Mouse (Mus musculus) kidney, postnatal 0 days (tissue): ENCODE results near the gene Per2. TPM values are rescaled to one million over a fixed set of nuclear protein-coding genes. Genes with fewer than 3 reads are reported as not detected.

Experiments
- ATAC-seq: fragments of 200-750 bp; cut with Nextera tagmentation; replicated peaks from 2 replicates; pipeline ENCODE4 v1.8.0; 2017; ENCODE audit warnings: low read depth, moderate number of reproducible peaks, moderate TSS enrichment, moderate library complexity; ENCODE audit not compliant: low FRiP score
- DNase-seq: peaks from one replicate; pipeline ENCODE4 v3.0.0-alpha.2; 2016; ENCODE audit warnings: low spot score
- H3K27ac ChIP-seq: fragments of 300-500 bp; sonication (generic); 2 replicates; pipeline ENCODE4 v1.5.1; 2014; ENCODE audit warnings: mild to moderate bottlenecking
- H3K27me3 ChIP-seq: fragments of 300-500 bp; sonication (generic); 2 replicates; pipeline ENCODE4 v1.6.1; 2014; ENCODE audit warnings: low read length, mixed read lengths; ENCODE audit not compliant: insufficient read depth
- H3K36me3 ChIP-seq: fragments of 300-500 bp; sonication (generic); 2 replicates; pipeline ENCODE4 v1.6.1; 2014; ENCODE audit warnings: low read length, mixed read lengths; ENCODE audit not compliant: insufficient read depth
- H3K4me1 ChIP-seq: fragments of 300-500 bp; sonication (generic); replicated peaks from 2 replicates; pipeline ENCODE4 v1.6.1; 2014; ENCODE audit warnings: antibody characterized with exemption, low read length, mixed read lengths; ENCODE audit not compliant: insufficient read depth
- H3K4me2 ChIP-seq: fragments of 300-500 bp; sonication (generic); 2 replicates; pipeline ENCODE4 v1.6.1; 2014; ENCODE audit warnings: mild to moderate bottlenecking, low read length, moderate library complexity, mixed read lengths
- H3K4me3 ChIP-seq: fragments of 300-500 bp; sonication (generic); replicated peaks from 2 replicates; pipeline ENCODE4 v1.5.1; 2014; ENCODE audit warnings: low read depth, low read length
- H3K9ac ChIP-seq: fragments of 300-500 bp; sonication (generic); 2 replicates; pipeline ENCODE4 v1.6.1; 2014; ENCODE audit warnings: low read depth, low read length
- H3K9me3 ChIP-seq: fragments of 300-500 bp; sonication (generic); replicated peaks from 2 replicates; pipeline ENCODE4 v1.6.1; 2016; ENCODE audit warnings: low read length, inconsistent platforms, mixed read lengths
- CTCF ChIP-seq: IDR thresholded peaks from 2 replicates; pipeline ENCODE4 v1.5.1; 2016; ENCODE audit warnings: antibody characterized with exemption, low read depth, mild to moderate bottlenecking, moderate library complexity
- WGBS: fragments of 180-500 bp; shearing (Covaris S2); extraction: QIAGEN DNeasy Blood & Tissue Kit; methylation state at CpG from one replicate; pipeline ENCODE4 v1.1.7; 2014; 5-methylcytosine and 5-hydroxymethylcytosine counted together
- polyA plus RNA-seq: library from polyadenylated mRNA; unstranded; fragments of >200 nt; fragmentation: Nextera tagmentation; extraction: Ambion mirVana; gene quantifications from 2 replicates; pipeline ENCODE4 v1.2.1, GENCODE M21; 2015

The Per2 gene
- polyA plus RNA-seq, 1 experiment from 2014 or later, result 2.7 TPM

DNA sequence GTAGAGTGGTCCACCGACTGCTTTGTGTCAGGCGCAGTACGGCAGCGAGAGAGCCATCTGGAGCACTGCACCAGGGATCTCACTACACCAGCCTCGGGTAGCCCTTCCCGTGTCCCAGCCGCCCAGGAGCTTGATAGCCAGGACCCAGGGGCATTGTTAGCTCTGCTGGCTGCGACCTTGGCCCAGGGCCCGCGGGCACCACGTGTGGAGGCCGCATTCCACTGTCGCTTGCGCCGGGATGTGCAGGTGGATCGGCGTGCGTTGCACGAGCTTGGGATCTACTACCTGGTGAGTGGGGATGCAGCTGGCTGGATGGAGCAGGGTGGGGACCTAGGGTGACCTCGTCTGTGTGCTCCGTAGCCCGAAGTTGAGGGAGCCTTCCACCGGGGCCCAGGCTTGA, 89.1 kb downstream of the Per2 start:
- Histone ChIP-seq H3K4me1 (0 out of 2 replicates have a peak, but pooled peaks cover 3% of the 10 kb centered on the region), H3K9ac (no peak overlapping the region), H3K4me2 (no peak overlapping the region), H3K4me3 (no peak overlapping the region), H3K9me3 (no peaks in the 10 kb centered on the region), H3K27me3 (no peaks in the 10 kb centered on the region), H3K27ac (no peak overlapping the region), H3K36me3 (peaks cover 41% of the 10 kb centered on the region)
- 88% methylated on average over 23 of the region's 23 CpGs for WGBS
- TF ChIP-seq CTCF, result no peak
- ATAC-seq (no peak), DNase-seq (no peak)

DNA sequence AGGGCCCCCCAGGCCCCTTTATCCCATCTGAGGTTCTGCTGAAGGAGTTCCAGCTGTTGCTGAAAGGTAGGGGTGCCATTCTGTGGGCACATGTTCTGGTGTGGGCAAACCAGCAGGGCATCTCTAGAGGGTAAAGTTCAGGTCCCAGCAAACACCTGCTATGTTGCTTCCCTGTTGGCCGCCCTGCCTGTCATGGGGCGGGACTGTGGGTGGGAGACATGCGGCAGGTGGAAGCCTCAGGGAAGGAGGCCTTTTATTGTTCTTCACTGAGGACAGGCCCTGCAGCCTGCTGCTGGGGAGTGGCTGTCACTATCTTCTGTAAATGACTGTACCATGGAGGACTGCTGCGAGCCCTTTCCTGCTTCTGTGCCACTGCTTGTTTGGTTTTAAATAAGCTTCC, 89.7 kb downstream of the Per2 start:
- H3K4me1 ChIP-seq, result 0 out of 2 replicates have a peak, but pooled peaks cover 3% of the 10 kb centered on the region
- no peak overlapping the region for H3K4me2 ChIP-seq
- ATAC-seq (no peak), DNase-seq (no peak)
- H3K9ac ChIP-seq, result no peak overlapping the region
- TF ChIP-seq CTCF, result no peak
- H3K9me3 ChIP-seq, result no peaks in the 10 kb centered on the region
- H3K36me3 ChIP-seq, result peaks cover 35% of the 10 kb centered on the region
- no peak overlapping the region for H3K4me3 ChIP-seq
- no peaks in the 10 kb centered on the region for H3K27me3 ChIP-seq
- H3K27ac ChIP-seq, result no peak overlapping the region
- 56% methylated on average over 4 of the region's 4 CpGs for WGBS

DNA sequence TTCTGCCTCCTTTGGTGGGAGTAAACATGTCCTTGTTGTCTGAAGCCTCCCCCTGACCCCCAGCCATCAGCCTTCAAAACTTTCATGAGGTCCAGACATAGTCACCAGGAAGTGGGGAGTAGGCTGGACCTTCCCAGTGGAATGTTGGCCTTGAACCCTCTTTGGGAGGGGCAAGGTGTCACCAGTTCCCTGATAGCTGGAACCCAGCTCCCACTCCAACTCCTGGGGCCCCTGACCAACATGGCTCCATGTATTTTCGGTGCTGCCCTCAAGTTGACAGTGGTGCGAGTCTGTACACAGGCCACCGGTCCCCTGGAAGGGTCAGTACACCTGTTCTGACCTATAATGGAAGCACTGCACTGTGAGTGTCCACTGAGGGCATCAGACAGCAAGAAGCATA, 91.8 kb downstream of the Per2 start:
- ATAC-seq (no peak), DNase-seq (no peak)
- no peak for TF ChIP-seq CTCF
- Histone ChIP-seq H3K4me1 (0 out of 2 replicates have a peak, but pooled peaks cover 3% of the 10 kb centered on the region), H3K27me3 (no peaks in the 10 kb centered on the region), H3K36me3 (peaks cover 18% of the 10 kb centered on the region), H3K4me3 (no peak overlapping the region), H3K9me3 (no peaks in the 10 kb centered on the region), H3K9ac (no peak overlapping the region), H3K4me2 (no peak overlapping the region), H3K27ac (no peak overlapping the region)
- 100% methylated on average over 3 of the region's 3 CpGs for WGBS

DNA sequence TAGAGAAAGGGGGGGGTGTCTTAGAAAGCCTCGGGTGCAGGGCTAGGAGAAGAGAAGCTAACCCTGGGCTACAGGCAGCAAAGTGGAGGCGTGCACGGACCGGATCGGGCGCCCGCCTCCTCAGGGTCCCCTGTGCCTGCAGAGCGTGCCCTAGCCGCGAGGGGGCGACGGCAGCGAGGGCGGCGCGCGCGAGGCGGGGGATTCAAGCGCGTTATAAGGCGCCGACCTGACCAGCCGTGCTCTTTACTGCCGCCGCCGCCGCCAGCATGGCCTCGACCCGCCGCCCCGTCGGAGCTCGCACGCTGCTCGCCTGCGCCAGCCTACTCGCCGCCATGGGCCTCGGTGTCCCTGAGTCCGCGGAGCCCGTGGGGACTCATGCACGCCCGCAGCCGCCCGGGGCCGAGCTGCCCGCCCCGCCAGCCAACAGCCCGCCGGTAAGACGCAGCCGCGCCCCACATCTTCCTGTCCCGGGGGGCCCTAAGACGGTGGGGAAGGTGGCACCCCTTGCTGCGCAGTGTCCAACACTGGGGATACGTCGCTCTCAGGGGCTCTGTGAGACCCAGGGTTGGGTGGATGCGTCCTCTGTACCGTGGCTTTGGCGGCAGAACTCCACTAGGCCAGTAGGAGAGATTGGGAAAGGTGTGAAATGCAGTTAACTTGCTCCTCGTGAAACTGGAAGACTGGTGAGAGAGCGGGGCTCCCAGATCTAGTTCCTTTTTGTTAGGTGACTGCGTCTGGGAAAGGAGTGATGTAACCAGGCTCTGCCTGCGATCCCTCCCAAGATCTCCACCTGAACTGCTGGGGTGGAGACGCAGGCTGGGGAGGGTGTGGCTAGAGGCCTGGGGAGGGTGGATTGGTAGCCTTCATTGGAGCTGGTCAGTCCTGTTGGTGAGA, 92.7 kb downstream of the Per2 start, which contains the start of gene Erfe:
Erfe (plus strand) TSS at position 216 of the 894 bp plus-strand sequence.
- H3K4me2 ChIP-seq, result peak within 1 kb of the TSS; percentile 89
- H3K27me3 ChIP-seq, result no peaks in the 10 kb centered on the region
- ATAC-seq (peak; percentile 52), DNase-seq (peak; percentile 75)
- no peak within 1 kb of the TSS for H3K27ac ChIP-seq
- H3K9me3 ChIP-seq, result no peaks in the 10 kb centered on the region
- peak; percentile 80 for TF ChIP-seq CTCF
- peak within 1 kb of the TSS; percentile 59 for H3K9ac ChIP-seq
- 0 out of 2 replicates have a peak, but pooled peaks cover 11% of the 10 kb centered on the region for H3K36me3 ChIP-seq
- 0 out of 2 replicates have a peak, but pooled peaks cover 3% of the 10 kb centered on the region for H3K4me1 ChIP-seq
- peak within 1 kb of the TSS; percentile 37 for H3K4me3 ChIP-seq
- under 1% methylated on average over 59 of the region's 68 CpGs for WGBS

Other genes with a start within 250 kb of the Per2 start
- 67.3 and 68.6 TPM in 2 replicates for gene Ube2f, start 209.0 kb downstream of the Per2 start, polyA plus RNA-seq
- 23.7 and 28.4 TPM in 2 replicates for gene Scly, start 161.0 kb downstream of the Per2 start, polyA plus RNA-seq
- gene Espnl, start 137.2 kb downstream of the Per2 start, polyA plus RNA-seq, result 0.05 and 0.09 TPM in 2 replicates
- 0.22 and 0.39 TPM in 2 replicates for gene Klhl30, start 108.3 kb downstream of the Per2 start, polyA plus RNA-seq
- 0.84 and 1.2 TPM in 2 replicates for gene Erfe, start 92.9 kb downstream of the Per2 start, polyA plus RNA-seq
- gene Ilkap, start 60.5 kb downstream of the Per2 start, polyA plus RNA-seq, result 91.0 and 99.8 TPM in 2 replicates
- 60.6 and 62.2 TPM in 2 replicates for gene Hes6, start 45.3 kb downstream of the Per2 start, polyA plus RNA-seq
- gene Traf3ip1, start 35.3 kb upstream of the Per2 start, polyA plus RNA-seq, result 6.3 and 6.5 TPM in 2 replicates
- gene Asb1, start 81.2 kb upstream of the Per2 start, polyA plus RNA-seq, result 4.0 and 4.3 TPM in 2 replicates